Mouse (Mus musculus) c-Kit-positive CD71-positive TER-119-negative erythroid progenitor cells, embryonic 14.5 days (primary cell): ENCODE measurements around the gene Grin2c.

ENCODE experiments used
- DNase-seq: peaks from one replicate; pipeline ENCODE4 v3.0.0-alpha.2; 2013; ENCODE audit warnings: low read depth

The Grin2c gene

DNA sequence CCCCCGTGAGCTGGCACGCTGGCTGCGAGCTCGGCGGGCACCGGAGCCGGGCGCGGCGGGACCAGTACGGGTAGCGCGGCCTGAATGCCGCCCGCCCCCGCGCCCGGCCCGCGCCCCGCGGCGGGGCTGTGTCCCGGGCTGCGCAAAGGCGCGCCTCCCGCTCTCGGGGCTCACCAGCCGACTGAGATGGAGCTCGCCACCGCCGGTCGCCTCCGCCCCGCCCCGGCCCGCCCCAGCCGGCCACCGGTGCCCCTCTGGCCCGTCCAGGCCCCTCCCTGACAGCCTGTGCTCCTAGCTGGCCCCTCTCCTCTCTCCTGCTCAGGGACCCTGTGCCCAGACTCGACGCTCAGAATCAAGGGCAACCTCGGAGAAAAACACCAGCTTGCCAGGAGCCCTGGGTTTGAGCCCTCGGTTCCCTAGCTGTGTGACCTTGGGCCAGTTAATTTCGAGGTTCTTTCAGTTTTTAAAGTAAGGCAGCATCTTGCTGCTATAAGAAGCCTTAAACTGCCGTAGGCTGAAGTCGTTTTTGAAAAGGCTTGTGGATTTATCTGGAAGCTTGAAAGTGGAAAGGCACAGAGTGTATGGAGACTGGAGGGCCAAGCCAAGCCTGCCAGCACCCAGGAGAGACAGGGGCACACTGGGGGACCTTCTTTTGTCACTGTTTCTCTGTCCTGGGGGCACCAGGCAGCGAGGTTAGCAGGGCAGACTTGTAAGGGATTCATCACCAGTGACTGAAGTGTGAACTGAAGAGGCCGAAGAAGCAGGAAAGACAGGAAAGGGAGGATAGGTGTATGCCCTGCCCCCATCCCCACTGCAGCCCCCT lies at the start of gene Grin2c:
TSS of gene Grin2c (minus strand) at position 183 of the 823 bp plus-strand sequence.
- DNase-seq: no peak

DNA sequence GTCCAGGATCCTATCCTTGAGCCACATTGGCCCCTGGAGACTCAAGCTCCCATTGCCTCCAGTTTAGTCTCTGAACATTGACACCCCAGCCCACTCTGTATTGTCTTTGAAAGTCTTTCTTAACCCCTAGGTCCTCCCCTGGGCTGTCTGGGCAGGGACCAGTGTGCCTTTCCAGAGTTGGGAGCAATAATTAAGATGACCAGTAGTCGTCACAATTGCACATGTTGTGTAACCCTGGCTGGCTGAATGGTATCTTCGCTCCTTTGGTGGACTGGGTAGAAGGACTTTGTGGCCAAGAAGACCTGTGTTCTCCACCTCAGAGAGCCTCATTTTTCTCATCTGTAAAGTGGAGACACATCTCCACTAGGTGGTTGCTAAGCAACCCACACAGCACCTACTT lies 47.2 kb upstream of the Grin2c start:
- no peak for DNase-seq

DNA sequence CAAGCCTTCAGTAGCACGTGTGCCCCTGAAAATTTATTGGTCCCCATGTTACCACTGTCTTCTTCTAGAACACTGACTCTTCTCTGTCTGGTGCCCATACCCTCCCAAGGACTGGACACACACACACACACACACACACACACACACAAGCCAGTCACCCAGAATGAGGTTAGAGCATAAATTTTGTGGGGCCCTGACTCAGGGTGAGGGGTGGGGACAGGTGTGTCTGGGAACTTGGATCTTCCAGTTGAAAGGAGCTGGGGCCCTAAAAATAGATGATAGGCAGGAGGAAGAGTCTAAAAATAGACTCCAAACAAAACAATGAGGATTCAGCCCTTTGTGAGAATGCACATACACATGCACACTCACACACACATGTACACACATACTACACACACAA lies 41.7 kb upstream of the Grin2c start:
- DNase-seq: no peak

DNA sequence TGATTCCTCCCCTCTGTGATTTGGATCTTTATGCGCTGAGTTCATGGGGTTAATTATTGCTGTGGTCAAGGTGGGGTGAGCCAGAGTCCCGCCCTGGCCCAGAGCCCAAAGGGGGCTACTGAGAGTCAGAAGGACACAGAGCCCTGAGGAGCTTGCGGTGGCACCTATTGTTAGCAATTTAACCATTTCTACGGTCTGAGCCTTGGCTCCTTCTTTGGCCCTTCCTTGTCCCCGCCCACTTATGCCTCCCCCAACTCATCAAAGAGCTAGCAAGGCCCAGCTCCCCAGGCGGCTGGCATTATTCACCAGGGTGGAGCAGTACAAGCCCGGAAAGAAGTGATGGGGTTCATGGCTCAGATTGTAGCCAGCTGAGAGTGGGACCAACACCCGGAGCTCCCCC lies 39.8 kb upstream of the Grin2c start, which contains the start of gene Otop2:
TSS of gene Otop2 (plus strand) at position 301 of the 400 bp plus-strand sequence.
- DNase-seq: no peak

DNA sequence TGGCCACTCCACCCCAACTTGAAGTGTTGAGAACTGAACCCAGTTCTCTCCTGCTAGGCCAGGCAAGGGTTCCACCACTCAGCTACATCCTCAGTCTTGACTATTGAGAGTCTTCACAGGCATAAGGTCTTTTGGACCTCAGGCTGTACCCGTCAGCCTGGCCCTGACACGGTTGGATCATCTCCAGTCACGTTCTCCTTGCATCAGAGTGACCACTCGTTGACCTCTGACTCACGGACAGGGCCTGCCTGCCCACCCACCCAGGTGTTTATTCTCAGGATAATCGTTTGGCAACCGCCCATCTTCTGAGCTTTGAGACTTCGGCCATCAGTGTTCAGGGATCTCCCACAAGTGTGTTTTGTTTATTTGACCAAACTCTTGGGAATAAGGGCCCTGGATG lies 36.1 kb upstream of the Grin2c start:
- no peak for DNase-seq

DNA sequence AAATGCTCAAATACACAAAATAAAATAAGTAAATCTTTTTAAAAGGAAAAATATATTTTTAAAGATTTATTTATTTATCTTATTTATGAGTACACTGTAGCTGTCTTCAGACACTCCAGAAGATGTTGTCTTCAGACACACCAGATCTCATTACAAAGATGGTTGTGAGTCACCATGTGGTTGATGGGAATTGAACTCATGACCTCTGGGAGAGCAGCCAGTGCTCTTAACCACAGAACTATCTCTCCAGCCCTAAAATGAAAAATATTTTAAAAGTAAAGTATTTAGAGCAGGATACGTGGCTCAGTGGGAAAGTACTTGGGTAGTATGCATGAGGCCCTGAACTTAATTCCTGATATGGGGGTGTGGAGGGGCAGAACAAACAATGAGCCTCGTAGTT lies 34.3 kb upstream of the Grin2c start:
- DNase-seq: no peak

DNA sequence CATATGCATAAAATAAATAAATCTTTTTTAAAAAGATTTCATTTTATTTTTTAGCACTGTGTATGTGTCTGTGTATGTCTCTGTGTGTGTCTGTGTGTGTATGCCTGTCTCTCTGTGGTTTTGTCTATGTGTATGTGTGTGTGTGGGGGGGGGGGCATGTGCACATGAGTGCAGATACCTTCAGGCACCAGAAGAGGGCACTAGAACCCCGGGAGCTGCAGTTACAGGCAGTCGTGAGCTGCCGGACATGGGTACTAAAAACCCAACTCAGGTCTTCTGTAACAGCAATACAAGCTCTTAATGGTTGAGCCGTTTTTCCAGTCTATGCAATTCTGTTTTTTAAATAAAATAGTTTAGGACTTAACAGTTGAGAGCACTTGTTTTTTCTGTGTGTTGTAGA lies 33.7 kb upstream of the Grin2c start:
- no peak for DNase-seq

DNA sequence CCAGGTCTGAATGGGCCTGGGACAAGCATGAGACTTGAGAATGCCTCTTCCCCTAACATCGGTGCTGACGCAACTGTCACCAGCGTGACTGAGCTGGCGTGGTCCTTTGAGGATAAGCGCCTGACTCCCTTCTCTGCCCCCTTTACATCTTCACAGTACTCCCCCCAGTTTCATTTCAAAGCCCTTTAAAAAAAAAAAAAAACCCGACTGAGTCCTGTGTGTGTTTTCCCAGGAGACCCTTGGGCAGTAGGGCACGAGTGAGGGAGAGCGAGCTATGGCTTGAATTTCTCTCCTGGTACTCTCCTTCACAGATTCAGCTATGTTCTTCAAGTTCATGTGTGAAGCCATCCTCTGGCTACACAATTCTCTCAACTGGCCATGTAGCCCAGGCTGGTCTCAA lies 31.1 kb upstream of the Grin2c start:
- DNase-seq: no peak

DNA sequence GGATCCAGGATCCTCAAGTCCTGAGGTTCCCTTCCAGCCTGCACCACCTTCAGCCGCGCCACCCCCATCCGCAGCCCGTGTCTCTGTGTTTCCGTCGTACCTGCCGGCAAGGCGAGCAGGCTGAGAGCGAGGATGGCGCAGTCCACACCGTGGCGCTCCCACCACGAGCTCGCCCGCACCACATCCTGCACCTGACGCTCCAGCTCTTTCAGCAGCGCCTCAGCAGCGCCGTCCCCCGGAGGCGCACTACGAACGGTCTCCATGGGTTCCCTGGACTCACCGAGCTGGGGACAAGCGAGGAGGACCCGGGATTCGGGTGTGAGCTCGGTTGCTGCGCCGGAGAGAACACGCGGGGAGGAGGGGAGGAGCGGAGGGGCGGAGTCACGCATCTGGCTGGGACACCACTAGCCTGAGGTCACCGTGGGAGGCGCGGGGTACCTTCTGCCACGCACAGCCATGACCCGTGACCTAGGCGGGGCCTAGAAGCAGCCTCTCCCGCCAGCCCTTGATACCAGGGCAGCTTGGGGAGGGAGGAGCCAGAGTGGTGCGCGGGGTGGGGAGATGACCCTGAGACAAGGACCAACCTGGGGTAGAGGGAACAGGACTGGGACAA lies 30.3 kb upstream of the Grin2c start, which contains the start of gene Fads6:
TSS of gene Fads6 (minus strand) at position 450 of the 613 bp plus-strand sequence.
- DNase-seq: no peak

DNA sequence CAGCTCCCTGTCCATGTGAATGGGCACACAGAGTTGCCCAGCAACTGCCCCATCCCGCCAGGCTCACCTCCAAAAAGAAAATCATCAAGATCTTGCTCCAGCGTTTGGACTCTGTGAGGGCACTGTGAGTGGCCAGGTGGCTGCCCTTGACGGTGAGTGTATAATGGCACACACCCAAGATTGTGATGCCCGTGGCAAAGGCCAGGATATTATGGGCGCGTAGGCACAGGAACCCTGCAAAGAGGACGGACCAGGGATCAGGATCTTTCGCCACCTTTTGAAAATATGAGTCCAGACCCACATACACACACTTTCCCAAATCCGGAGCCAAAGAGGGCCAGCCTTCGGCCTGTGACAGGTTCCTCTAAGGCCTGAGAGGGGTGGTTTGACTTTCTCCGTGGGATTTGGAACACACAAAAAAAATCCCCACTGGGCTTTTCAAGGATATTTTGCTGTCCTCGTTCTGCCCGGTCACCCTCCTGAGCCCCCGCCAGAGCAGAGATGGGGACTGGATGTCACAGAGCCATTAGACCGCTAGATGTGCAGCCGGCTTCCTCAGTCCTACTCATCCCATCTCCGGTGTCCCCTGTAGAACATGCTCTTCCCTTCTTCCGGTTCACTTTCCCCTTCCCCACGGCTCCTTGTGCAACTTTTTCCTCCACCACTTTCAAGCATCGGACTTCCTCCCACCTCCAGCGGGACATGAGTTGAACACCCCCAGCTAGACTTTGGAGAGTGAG lies 29.6 kb upstream of the Grin2c start:
- DNase-seq: no peak

DNA sequence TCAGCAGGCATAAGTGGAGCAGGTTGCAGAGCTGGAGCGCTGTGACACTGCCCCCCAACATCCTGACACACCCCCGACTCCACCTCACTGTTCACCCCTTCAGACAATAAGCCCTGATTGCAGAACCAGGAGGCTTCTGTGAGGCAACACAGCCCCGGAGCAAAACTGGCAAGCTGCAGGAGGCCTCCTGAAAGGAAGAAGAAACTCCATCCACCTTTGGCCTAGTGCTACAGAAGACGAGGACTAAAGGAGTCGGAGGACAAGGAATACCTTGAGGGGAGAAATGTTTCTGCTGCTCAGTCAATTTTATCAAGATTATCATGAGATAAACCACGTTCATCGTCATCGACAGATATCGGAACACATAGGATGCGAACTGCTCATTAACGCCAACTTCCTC lies 28.9 kb upstream of the Grin2c start:
- no peak for DNase-seq

DNA sequence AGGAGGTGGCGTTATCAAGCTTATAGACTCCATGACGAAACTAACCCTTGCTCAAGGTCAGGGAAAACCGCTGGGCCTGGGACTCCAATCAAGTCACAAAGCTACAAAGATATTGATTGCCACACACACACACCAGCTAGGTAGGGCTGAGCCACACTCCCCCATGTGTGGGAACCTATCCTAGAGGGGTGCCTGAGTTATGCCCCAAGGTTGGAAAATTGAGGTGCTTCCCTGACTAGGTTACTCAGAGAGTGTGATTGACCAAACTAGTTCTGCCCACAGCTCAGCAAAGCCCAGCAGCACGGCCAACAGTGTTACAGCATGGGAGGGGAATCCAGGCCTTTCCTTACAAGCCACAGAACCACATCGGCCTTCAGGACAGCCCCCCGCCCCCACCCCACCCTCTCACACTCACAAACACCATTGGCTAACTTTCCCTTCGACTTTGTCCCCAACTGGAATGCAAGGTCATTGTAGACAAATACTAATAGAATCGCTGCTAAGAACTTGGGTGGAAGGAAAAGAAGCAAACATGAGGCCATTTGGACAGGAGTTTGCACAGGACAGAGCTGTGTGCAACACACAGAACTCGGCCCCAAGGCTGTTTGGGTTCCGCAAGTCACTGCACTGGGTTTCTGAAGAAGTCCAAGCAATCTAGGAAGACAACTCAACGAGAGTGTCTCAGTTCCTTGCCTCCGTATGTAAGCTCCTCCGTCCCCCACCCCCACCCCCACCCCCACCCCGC lies 25.8 kb upstream of the Grin2c start:
- DNase-seq: no peak

DNA sequence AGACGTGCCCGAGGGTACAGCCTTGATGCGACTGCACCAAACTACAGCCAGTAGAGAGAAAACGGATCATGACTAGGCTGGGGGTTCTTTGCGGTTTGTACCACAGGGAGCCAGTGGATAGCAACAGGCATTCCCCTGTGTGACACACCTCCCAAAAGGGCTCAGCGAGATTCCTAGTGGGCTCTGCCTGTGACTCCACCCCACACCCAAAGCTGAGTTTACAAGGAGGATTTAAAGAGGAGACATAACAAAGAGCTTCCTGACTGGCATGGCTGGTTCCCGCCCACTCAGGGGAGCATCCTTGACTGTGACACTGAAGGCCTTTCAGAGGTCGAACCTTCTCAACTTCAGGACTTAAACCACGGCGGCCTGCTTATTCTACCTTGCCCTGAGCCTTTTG lies 24.5 kb upstream of the Grin2c start:
- DNase-seq: no peak

DNA sequence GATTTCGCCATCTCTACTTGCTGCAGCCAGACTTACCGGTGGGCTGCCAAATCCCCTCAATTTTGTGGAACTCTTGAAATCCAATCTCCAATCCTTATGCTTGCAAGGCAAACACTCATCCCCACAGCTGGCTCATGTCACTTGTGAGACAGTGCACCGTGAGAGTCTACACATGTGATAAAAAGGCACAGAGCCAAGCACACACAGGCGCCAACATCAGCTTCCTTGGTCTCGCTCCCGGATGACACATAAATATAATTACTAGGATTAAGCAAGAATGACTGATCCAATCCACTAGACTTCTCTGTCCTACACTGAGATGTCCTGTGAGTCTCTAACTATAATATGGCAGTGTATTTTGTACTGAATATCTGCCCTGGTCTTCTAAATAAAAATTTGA lies 23.9 kb upstream of the Grin2c start:
- no peak for DNase-seq

DNA sequence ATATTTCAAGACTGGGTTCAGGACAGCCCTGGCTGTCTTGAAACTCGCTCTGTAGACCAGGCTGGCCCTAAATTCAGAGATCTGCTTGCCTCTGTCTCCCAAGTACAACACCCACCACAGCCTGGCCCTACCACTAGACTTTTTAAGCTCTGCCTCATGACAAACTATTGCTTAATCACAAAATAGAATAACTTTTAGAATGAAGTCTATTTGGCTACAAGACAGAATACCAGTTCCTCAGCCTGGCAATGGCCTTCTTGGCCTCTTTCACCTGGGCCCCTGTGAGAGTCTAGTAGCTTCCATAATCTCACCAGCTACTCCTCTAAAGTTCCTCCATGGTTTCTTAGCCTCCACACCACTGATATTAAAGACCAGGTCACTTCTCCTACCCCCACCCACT lies 23.3 kb upstream of the Grin2c start:
- DNase-seq: no peak

DNA sequence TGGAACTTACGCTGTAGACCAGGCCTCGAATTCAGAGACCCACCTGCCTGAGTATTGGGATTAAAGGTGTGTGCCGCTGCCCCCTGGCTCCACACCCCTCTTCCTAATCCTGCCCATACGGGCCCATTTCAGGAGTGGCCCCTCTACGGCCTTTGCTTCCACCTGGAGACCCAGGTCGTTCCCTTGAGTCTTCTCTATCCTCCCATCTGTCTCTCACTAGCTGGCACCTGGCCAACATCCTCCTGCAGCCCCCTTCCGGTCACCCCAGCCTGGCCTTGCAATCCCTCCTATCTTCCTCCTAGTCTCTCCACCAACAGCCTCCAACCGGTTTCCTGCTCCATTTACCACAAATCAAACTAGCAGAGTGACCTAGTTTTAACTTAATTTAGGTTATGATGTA lies 22.8 kb upstream of the Grin2c start:
- DNase-seq: no peak

DNA sequence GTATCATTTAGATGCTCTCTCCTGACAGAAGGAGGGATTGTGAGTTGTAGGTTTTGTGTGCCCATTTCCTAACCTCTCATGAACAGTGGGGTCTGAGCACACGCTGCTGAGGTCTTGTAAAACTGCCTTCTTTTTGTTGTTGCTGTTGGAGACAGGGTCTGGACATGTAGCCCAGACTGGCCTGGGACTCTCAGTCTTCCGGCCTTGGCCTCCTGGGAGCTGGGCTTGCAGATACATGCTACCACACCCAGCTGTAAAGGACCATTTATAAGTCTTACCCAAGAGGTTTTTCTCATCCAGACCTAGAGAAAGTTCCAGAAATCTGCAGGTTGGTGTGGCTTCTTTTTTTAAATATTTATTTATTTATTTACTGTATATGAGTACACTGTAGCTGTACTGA lies 21.3 kb upstream of the Grin2c start:
- DNase-seq: no peak

DNA sequence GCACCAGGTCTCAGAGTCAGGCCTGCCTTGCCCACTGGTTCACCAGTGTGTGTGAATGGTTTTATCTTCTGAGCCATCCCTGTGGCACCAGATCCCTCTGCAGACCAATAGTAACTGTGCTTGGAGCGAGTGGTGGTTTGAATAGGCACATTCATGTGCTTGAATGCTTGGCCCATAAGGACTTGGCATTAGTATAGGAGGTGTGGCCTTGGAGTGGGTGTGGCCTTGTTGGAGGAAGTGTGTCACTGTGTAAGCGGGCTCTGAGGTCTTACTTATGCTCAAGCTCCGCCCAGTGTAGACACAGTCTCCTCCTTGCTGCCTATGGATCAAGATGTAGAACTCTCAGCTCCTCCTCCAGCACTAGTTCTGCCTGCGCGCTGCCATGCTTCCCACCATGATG lies 20.3 kb upstream of the Grin2c start:
- no peak for DNase-seq

DNA sequence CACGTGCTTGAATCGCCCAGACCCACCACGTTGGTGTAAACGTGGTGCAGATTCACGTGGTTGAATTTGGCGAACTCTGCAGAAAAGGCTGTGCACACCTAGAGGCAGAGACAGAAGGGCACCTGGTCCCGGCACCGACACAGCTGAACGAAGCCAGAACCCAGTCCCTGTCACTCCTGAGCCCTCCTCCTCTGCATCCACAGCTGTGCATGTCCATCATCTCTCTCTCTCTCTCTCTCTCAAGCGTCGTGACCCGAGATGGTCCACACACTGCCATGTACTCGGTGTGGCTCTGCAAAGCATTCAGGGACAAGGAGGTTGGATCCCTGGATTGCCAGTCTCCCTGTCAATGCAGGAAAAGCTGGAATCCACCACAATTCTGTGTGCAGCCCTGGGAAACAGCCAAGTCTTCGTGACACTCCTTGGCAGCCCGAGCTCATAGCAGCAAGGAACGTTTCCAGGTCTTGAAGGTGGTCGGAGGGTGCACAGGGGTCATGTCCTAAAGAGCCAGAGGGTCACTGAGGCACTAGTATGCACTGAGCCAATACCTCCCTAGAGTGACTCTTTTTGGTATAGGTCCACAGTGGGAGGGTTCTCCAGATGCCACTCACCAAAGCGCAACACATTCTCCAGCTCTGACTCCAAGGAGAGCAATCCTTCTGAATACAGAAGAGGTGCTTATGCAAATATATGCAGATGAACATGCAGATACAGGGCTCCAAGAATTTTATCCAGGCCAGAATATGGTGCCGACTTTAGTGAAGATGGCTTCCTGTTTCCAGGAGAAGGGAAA lies 19.4 kb upstream of the Grin2c start:
- no peak for DNase-seq

DNA sequence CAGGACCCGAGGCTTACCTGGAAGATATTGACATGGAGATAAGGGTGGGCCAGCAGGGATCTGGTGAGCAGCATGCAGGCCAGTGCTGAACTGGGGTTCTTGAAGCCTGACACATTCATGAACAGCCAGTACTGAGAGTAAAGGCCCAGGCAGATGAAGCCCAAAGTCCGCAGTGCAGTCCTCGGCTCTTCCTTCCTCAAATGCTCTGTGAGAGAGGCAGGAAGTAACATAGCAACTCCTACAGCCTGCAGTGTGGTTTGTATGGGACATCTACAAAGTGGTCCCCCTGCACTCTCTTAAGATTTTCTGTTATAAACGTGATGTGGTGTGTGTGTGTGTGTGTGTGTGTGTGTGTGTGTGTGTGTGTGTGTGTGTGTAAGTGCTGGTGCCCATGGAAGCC lies 18.2 kb upstream of the Grin2c start:
- DNase-seq: no peak

DNA sequence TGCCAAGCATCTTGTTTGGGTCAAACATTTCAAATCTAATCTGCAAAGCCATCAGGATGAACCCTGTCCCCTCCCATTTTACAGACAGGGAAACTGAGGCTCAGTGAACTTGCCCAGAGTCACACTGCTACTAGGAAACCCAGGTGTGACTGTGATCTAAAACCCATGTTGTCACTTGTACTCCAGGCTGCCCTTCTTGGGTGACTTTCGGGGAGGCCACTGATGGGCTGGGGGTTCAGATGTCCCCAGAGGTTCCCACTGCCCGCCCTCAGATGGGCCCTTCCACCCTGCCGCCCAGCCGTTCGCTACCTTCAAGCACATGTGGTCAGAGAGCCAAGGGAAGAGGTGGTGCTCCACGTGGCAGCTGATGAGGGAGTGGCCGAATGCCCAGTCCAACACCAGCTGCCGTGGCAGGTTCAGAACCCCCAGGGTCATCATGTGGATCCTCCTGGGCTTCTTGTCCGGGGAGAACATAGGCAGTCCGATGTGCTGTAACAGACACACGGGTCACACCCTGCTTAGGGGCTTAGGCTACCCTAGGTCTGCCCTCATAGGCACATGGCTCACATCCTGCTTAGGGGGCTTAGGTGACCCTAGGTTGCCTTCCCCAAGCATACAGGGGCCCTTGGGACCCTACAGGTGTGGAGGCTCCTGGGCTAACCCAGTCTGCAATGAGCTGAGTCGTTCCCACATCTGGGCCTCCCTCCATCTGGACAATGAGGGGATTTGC lies 17.0 kb upstream of the Grin2c start:
- DNase-seq: no peak
